Mouse (Mus musculus) myocyte (in vitro differentiated cells): ENCODE data around the gene Arsj.

Experiments used
- MYOG ChIP-seq, 3 experiments: IDR thresholded peaks; one replicate each; pipeline ENCODE4 v1.6.1; 2011; ENCODE audit warnings: control low read depth in 2 of 3, low read depth in 2 of 3, mild to moderate bottlenecking in 2 of 3; ENCODE audit not compliant: insufficient read length in 2 of 3, control insufficient read depth in 1 of 3, insufficient read depth in 1 of 3
- POLR2A ChIP-seq: IDR thresholded peaks from one replicate; pipeline ENCODE4 v1.6.1; 2011; ENCODE audit warnings: low read depth, mild to moderate bottlenecking, control low read depth, moderate library complexity; ENCODE audit not compliant: insufficient read length
- TCF3 ChIP-seq: IDR thresholded peaks from one replicate; pipeline ENCODE4 v1.6.1; 2011; ENCODE audit warnings: low read depth, control low read depth; ENCODE audit not compliant: insufficient read length
- USF1 ChIP-seq: IDR thresholded peaks from one replicate; pipeline ENCODE4 v1.6.1; 2011; ENCODE audit warnings: low read depth, mild to moderate bottlenecking, control low read depth, moderate library complexity

GRCm38 (mm10) chr3:126384657-126385438, 21.4 kb downstream of the Arsj start:
- TF ChIP-seq POLR2A (peak; percentile 52), MYOG (IDR thresholded peaks at IDR 0.05; ENCODE audit: control insufficient read depth in 1 of 3, insufficient read depth in 1 of 3, insufficient read length in 2 of 3, low read depth in 2 of 3) (peak in 1 of 3 experiments; percentile 6), USF1 (no peak), TCF3 (no peak)
